In genomic region chr5:28004487-28004827, GRCm38 (mm10) we compare ENCODE assay signal across 25 mouse cellular contexts.
A peak's percentile ranks its signal among the peaks of the same experiment; 100 is the strongest.
DNase-seq lines count a peak whose midpoint lies in the region; ATAC-seq lines count a peak whose summit lies in the region.
"Had no signal": no experiment of that assay in that cellular context is flagged by ENCODE, and none has a peak within 500 bp of the region (broad histone marks: within the 10 kb centered on the region; RNA-seq: fewer than 3 reads in every experiment).

No protein-coding gene starts in this region.

- peak; percentile 39 for DNase-seq in intestine, embryonic 14.5 days (ENCODE audit: low spot score)
- DNase-seq in neural tube, embryonic 10.5 days (ENCODE audit: extremely low spot score, low spot score) = peak; percentile 6
- DNase-seq in frontal cortex, adult 2 months (ENCODE audit: extremely low spot score in 1 of 2, low spot score in 1 of 2) = no peak
- DNase-seq in thymus, postnatal 14 days = no peak
- DNase-seq: adrenal gland, postnatal 36 days; cerebellum, adult 2 months; cerebellum, postnatal 14 days; gastrocnemius, adult 2 months; gastrocnemius, postnatal 36 days; heart, postnatal 36 days; kidney, adult 11 months; kidney, postnatal 14 days; layer of hippocampus, adult 9-11 months; lung, postnatal 4 days; midbrain, embryonic 14.5 days; right cerebral cortex, postnatal 4 days had no signal

- no peaks in the 10 kb centered on the region for H3K9me3 ChIP-seq in intestine, embryonic 14.5 days (ENCODE audit: control insufficient read depth, low read length)
- H3K9me3 ChIP-seq in intestine, embryonic 16.5 days (ENCODE audit: control insufficient read depth, low read length) = no peaks in the 10 kb centered on the region
- H3K9me3 ChIP-seq in neural tube, embryonic 15.5 days (replicated peaks) = no peaks in the 10 kb centered on the region
- H3K9me3 ChIP-seq: forebrain, embryonic 15.5 days; heart, embryonic 15.5 days; hindbrain, embryonic 12.5 days had no signal

- no peak overlapping the region for H3K27ac ChIP-seq in intestine, embryonic 14.5 days (ENCODE audit: low read depth)
- H3K27ac ChIP-seq in intestine, embryonic 16.5 days (ENCODE audit: low read length) = no peak overlapping the region
- no peak overlapping the region for H3K27ac ChIP-seq in neural tube, embryonic 15.5 days (replicated peaks)
- H3K27ac ChIP-seq: forebrain, embryonic 15.5 days; gastrocnemius, adult 2 months; heart, embryonic 15.5 days; hindbrain, embryonic 12.5 days; hindbrain, postnatal 0 days; left cerebral cortex, adult 2 months had no signal

- H3K27me3 ChIP-seq in intestine, embryonic 14.5 days (replicated peaks; ENCODE audit: control insufficient read depth, insufficient read depth, low read length) = no peaks in the 10 kb centered on the region
- no peaks in the 10 kb centered on the region for H3K27me3 ChIP-seq in intestine, embryonic 16.5 days (replicated peaks; ENCODE audit: control insufficient read depth, insufficient read depth, low read length)
- H3K27me3 ChIP-seq in neural tube, embryonic 15.5 days (replicated peaks) = no peaks in the 10 kb centered on the region
- H3K27me3 ChIP-seq: forebrain, embryonic 15.5 days; heart, embryonic 15.5 days; hindbrain, embryonic 12.5 days had no signal

- H3K4me3 ChIP-seq in intestine, embryonic 14.5 days (ENCODE audit: low read depth, low read length) = no peak overlapping the region
- no peak overlapping the region for H3K4me3 ChIP-seq in intestine, embryonic 16.5 days (ENCODE audit: low read length)
- no peak overlapping the region for H3K4me3 ChIP-seq in neural tube, embryonic 15.5 days (replicated peaks)
- H3K4me3 ChIP-seq: forebrain, embryonic 15.5 days; gastrocnemius, adult 2 months; heart, embryonic 15.5 days; hindbrain, embryonic 12.5 days; left cerebral cortex, adult 2 months had no signal

- no peaks in the 10 kb centered on the region for H3K4me1 ChIP-seq in intestine, embryonic 14.5 days (replicated peaks; ENCODE audit: control insufficient read depth, insufficient read depth, low read length)
- H3K4me1 ChIP-seq in intestine, embryonic 16.5 days (ENCODE audit: control insufficient read depth, insufficient read depth, low read length) = no peaks in the 10 kb centered on the region
- H3K4me1 ChIP-seq in neural tube, embryonic 15.5 days = no peaks in the 10 kb centered on the region
- H3K4me1 ChIP-seq: forebrain, embryonic 15.5 days; heart, embryonic 15.5 days; hindbrain, embryonic 12.5 days had no signal

- H3K9ac ChIP-seq in intestine, embryonic 14.5 days (ENCODE audit: low read length) = no peak overlapping the region
- no peak overlapping the region for H3K9ac ChIP-seq in intestine, embryonic 16.5 days (ENCODE audit: low read depth, low read length)
- no peak overlapping the region for H3K9ac ChIP-seq in neural tube, embryonic 15.5 days (replicated peaks)
- H3K9ac ChIP-seq: forebrain, embryonic 15.5 days; heart, embryonic 15.5 days; hindbrain, embryonic 12.5 days had no signal

- ATAC-seq in intestine, embryonic 14.5 days (replicated peaks; ENCODE audit: low FRiP score, low TSS enrichment, low read depth) = no peak
- no peak for ATAC-seq in intestine, embryonic 16.5 days
- no peak for ATAC-seq in neural tube, embryonic 15.5 days (ENCODE audit: low FRiP score)
- peak; percentile 79 for ATAC-seq in granulocyte monocyte progenitor cell, adult 5-6 weeks (replicated peaks; ENCODE audit: poor library complexity, severe bottlenecking)
- ATAC-seq: CD4-positive, CD25-positive, alpha-beta regulatory T cell, adult 4 months; forebrain, embryonic 15.5 days; hindbrain, postnatal 0 days had no signal

- no peaks in the 10 kb centered on the region for H3K36me3 ChIP-seq in intestine, embryonic 14.5 days (ENCODE audit: control insufficient read depth, insufficient read depth, low read length)
- no peaks in the 10 kb centered on the region for H3K36me3 ChIP-seq in intestine, embryonic 16.5 days (ENCODE audit: control insufficient read depth, insufficient read depth, low read length)
- no peaks in the 10 kb centered on the region for H3K36me3 ChIP-seq in neural tube, embryonic 15.5 days
- H3K36me3 ChIP-seq: forebrain, embryonic 15.5 days; heart, embryonic 15.5 days; hindbrain, embryonic 12.5 days had no signal

- no peak overlapping the region for H3K4me2 ChIP-seq in intestine, embryonic 14.5 days (ENCODE audit: low read length)
- no peak overlapping the region for H3K4me2 ChIP-seq in intestine, embryonic 16.5 days (ENCODE audit: low read depth, low read length)
- H3K4me2 ChIP-seq in neural tube, embryonic 15.5 days = no peak overlapping the region
- H3K4me2 ChIP-seq: forebrain, embryonic 15.5 days; heart, embryonic 15.5 days; hindbrain, embryonic 12.5 days had no signal

Comparison
In these comparisons a context has a peak if more than half of its experiments do, and no peak if none do; other contexts are left out.
1. DNase-seq: peak in intestine, embryonic 14.5 days (single experiment) and neural tube, embryonic 10.5 days (single experiment); none in frontal cortex, adult 2 months (0 of 2) and thymus, postnatal 14 days (single experiment).